Mouse (Mus musculus) bone marrow, adult 2 months (tissue): ENCODE data around the gene Ecsit.

Experiments
- CTCF ChIP-seq: fragments of 200-500 bp; IDR thresholded peaks from 2 replicates; pipeline ENCODE4 v1.5.1; 2011; ENCODE audit warnings: low read length, control low read depth; ENCODE audit not compliant: control insufficient read depth, insufficient read depth
- POLR2A ChIP-seq: fragments of 200-500 bp; IDR thresholded peaks from 2 replicates; pipeline ENCODE4 v1.6.1; 2011; ENCODE audit warnings: low read depth, mild to moderate bottlenecking, control low read depth, low read length, borderline replicate concordance; ENCODE audit not compliant: control insufficient read depth

DNA sequence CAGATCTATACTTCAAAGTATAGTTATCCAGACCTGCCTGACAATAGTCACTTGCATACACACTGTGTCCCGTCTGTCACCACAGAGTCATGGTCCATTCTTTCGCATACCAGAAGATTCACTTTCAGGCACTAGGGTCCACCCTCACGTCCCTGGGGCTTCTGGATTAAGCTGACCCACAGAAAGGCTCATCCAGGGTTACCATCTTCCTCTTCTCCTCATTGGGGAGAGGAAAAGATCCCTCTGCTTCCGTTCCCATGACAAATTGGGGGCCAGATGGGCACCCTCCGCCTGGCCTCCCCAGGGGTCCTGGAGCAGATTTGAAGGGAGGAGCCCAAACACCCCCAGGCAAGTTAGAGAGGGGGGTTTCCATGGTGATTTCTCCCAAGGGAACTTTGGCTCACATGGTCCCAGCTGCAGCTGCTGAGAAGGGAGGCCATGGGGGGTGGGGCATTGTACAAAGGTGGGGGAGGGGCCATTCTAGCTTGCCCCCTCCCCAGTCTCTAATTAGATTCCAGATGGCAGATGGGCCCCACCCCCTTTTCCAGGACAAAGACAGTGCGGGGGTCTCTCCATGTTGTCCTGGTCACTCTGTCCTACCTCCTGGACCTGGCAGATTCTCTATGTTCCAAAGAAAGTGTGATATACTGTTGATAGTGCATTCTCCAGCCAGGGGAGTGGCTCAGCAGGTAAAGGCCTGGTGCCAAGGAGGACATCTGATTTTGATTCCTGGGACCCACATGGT, 49.8 kb downstream of the Ecsit start:
- TF ChIP-seq CTCF (no peak), POLR2A (no peak)
